ENCODE assay signal across 16 mouse cellular contexts in genomic region chr19:56225518-56225917, GRCm38 (mm10).
"Had no signal": no experiment of that assay in that cellular context is flagged by ENCODE, and none has a peak within 500 bp of the region (broad histone marks: within the 10 kb centered on the region; RNA-seq: fewer than 3 reads in every experiment).

No protein-coding gene starts in this region.

- H3K4me2 ChIP-seq: liver, embryonic 11.5 days; liver, embryonic 15.5 days; midbrain, embryonic 12.5 days; neural tube, embryonic 13.5 days had no signal

- H3K27me3 ChIP-seq: liver, embryonic 15.5 days; neural tube, embryonic 13.5 days had no signal

- H3K9me3 ChIP-seq: limb, embryonic 10.5 days; liver, embryonic 15.5 days; megakaryocyte, embryonic 14.5 days; midbrain, embryonic 12.5 days; neural tube, embryonic 13.5 days had no signal

- H3K9ac ChIP-seq: liver, embryonic 15.5 days; midbrain, embryonic 12.5 days; neural tube, embryonic 13.5 days had no signal

- ATAC-seq: hindbrain, postnatal 0 days; midbrain, embryonic 16.5 days had no signal

- DNase-seq: kidney, adult 11 months; kidney, postnatal 10 days; kidney, postnatal 4 days; right cerebral cortex, postnatal 14 days; thymus, adult 2 months; thymus, postnatal 25 days had no signal

- H3K4me1 ChIP-seq: liver, embryonic 15.5 days; megakaryocyte, embryonic 14.5 days had no signal

- H3K27ac ChIP-seq: hindbrain, postnatal 0 days; layer of hippocampus, adult 2 months; limb, embryonic 10.5 days; liver, embryonic 15.5 days; macrophage; midbrain, embryonic 12.5 days; neural tube, embryonic 13.5 days had no signal

- H3K36me3 ChIP-seq: limb, embryonic 10.5 days; liver, embryonic 15.5 days; midbrain, embryonic 12.5 days; neural tube, embryonic 13.5 days had no signal

- H3K4me3 ChIP-seq: layer of hippocampus, adult 2 months; limb, embryonic 10.5 days; liver, embryonic 15.5 days; megakaryocyte, embryonic 14.5 days; midbrain, embryonic 12.5 days; neural tube, embryonic 13.5 days had no signal
